Mouse (Mus musculus): ENCODE results near the gene Dnaic2. TPM values are rescaled to one million over a fixed set of nuclear protein-coding genes. Genes with fewer than 3 reads are reported as not detected.
A peak's percentile ranks its signal among the peaks of the same experiment; 100 is the strongest.

The Dnaic2 gene
- polyA plus RNA-seq, 1 experiment from 2014 or later: 7.1 TPM

DNA sequence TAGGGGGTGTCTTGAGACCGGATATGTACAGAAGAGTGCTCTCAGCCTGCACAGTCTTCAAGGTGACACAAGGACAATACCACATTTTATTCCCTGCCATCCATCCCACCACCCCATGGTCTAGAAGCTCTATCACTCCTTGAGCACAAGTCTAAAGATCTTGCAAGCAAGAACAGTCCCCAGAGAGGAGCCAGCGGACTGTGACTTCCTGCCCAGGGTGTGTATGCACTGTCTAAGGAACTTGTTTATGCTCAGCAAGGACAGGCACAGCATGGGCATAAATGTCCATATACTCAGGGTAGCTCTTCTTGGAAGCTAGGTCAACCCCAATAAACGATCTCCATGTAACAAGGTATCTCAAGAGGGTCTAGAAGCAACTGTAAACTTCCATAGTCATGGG lies 70.8 kb downstream of the Dnaic2 start:
- H3K4me3 ChIP-seq (ENCODE audit: low read length): no peak overlapping the region
- H3K4me2 ChIP-seq (ENCODE audit: low read depth, low read length): no peak overlapping the region
- H3K27ac ChIP-seq (ENCODE audit: low read length): no peak overlapping the region
- H3K9ac ChIP-seq (ENCODE audit: low read length): no peak overlapping the region
- no peaks in the 10 kb centered on the region for H3K9me3 ChIP-seq (ENCODE audit: control insufficient read depth, low read length)
- 74% methylated on average over 3 of the region's 3 CpGs for WGBS
- peaks cover 10% of the 10 kb centered on the region for H3K27me3 ChIP-seq (ENCODE audit: control insufficient read depth, insufficient read depth, low read depth, low read length)
- no peaks in the 10 kb centered on the region for H3K36me3 ChIP-seq (ENCODE audit: control insufficient read depth, insufficient read depth, low read length)
- peaks cover 6% of the 10 kb centered on the region; the same call in 1 of the 2 replicates for H3K4me1 ChIP-seq (replicated peaks; ENCODE audit: control insufficient read depth, insufficient read depth, low read length)
- ATAC-seq (ENCODE audit: low read depth): no peak

DNA sequence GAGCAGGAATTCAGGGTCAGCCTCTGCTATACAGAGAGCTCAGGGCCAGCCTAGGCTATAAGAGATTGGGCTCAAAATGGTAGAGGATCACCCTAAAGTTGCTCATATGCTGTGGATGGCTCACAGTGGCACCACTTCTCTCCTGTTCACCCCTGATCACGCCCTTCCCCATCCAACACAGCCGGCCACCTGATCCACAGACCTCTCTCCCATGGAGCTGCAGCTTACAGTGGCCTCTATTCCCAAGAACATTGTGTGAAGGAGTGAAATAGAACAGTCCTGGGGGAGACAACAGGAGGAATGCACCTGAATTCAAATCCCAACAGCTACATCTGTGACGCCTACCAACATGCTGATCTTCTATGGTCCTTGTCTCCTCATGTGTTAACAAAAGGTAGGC lies 71.4 kb downstream of the Dnaic2 start, which contains the start of gene Gpr142:
Gpr142 (plus strand) TSS at position 301 of the 400 bp plus-strand sequence.
- no peak within 1 kb of the TSS for H3K4me2 ChIP-seq (ENCODE audit: low read depth, low read length)
- H3K4me3 ChIP-seq (ENCODE audit: low read length): no peak within 1 kb of the TSS
- H3K4me1 ChIP-seq (replicated peaks; ENCODE audit: control insufficient read depth, insufficient read depth, low read length): peaks cover 6% of the 10 kb centered on the region; the same call in 1 of the 2 replicates
- no peaks in the 10 kb centered on the region for H3K9me3 ChIP-seq (ENCODE audit: control insufficient read depth, low read length)
- no peak for ATAC-seq (ENCODE audit: low read depth)
- peaks cover 4% of the 10 kb centered on the region for H3K27me3 ChIP-seq (ENCODE audit: control insufficient read depth, insufficient read depth, low read depth, low read length)
- no peaks in the 10 kb centered on the region for H3K36me3 ChIP-seq (ENCODE audit: control insufficient read depth, insufficient read depth, low read length)
- H3K27ac ChIP-seq (ENCODE audit: low read length): no peak within 1 kb of the TSS
- H3K9ac ChIP-seq (ENCODE audit: low read length): no peak within 1 kb of the TSS
- 94% methylated on average over 3 of the region's 3 CpGs for WGBS

- H3K9me3 ChIP-seq (ENCODE audit: control insufficient read depth, low read length): no peaks in the 10 kb centered on the region
- H3K4me1 ChIP-seq (replicated peaks; ENCODE audit: control insufficient read depth, insufficient read depth, low read length): no peaks in the 10 kb centered on the region; the same call in 1 of the 2 replicates
- no peaks in the 10 kb centered on the region for H3K27me3 ChIP-seq (ENCODE audit: control insufficient read depth, insufficient read depth, low read depth, low read length)
- no peak overlapping the region for H3K4me3 ChIP-seq (ENCODE audit: low read length)
- no peak overlapping the region for H3K4me2 ChIP-seq (ENCODE audit: low read depth, low read length)
- no peaks in the 10 kb centered on the region for H3K36me3 ChIP-seq (ENCODE audit: control insufficient read depth, insufficient read depth, low read length)
- WGBS: 88% methylated on average over 1 of the region's 1 CpGs
- H3K9ac ChIP-seq (ENCODE audit: low read length): no peak overlapping the region
- H3K27ac ChIP-seq (ENCODE audit: low read length): no peak overlapping the region
- no peak for ATAC-seq (ENCODE audit: low read depth)
These were observed 74.7 kb downstream of the Dnaic2 start for GRCm38 (mm10) chr11:114801906-114802305.

DNA sequence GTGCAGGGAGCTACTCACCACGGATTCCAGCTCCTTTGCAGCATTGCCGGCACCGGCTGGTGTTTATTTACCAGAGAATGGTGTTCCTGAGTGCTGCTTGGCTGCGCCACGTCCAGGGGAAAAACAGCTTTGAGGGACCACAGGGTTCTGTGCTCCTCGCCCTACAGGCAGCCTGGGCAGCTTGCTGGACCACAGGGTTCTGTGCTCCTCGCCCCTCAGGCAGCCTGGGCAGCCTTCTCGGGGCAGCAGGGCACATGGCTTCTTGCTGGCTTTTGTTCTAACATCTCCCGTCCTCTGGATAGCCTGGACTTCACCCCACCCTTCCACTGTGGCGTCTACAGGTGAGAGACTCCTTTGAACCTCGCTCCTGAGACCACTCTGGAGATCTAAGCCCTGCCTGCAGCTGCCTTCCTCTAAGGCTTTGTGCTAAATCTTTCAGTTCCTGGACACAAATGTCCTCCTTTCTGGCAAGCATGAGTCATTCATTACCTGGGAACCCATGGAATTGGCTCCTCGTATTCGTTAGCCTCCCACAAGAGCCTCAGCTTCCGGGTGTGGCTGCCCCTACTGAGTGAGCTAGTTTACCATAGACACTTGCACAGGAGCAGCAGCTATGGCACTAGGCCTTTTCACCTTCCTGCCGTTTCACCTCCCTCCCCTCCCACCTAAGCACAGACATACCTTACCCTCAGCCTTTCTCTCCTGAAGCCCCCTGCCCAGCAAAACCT lies 75.5 kb downstream of the Dnaic2 start:
- Histone ChIP-seq H3K9ac (ENCODE audit: low read length) (peak overlapping the region; percentile 32; the same call in 1 of the 2 replicates), H3K4me3 (ENCODE audit: low read length) (no peak overlapping the region), H3K27ac (ENCODE audit: low read length) (peak overlapping the region; percentile 10; the same call in 1 of the 2 replicates), H3K36me3 (ENCODE audit: control insufficient read depth, insufficient read depth, low read length) (no peaks in the 10 kb centered on the region), H3K9me3 (ENCODE audit: control insufficient read depth, low read length) (no peaks in the 10 kb centered on the region), H3K4me2 (ENCODE audit: low read depth, low read length) (no peak overlapping the region), H3K27me3 (ENCODE audit: control insufficient read depth, insufficient read depth, low read depth, low read length) (no peaks in the 10 kb centered on the region), H3K4me1 (replicated peaks; ENCODE audit: control insufficient read depth, insufficient read depth, low read length) (peaks cover 3% of the 10 kb centered on the region; the same call in 1 of the 2 replicates)
- WGBS: 38% methylated on average over 15 of the region's 15 CpGs
- ATAC-seq (ENCODE audit: low read depth): peak; percentile 24; the same call in 1 of the 2 replicates

- H3K4me2 ChIP-seq (ENCODE audit: low read depth, low read length): no peak overlapping the region
- H3K9me3 ChIP-seq (ENCODE audit: control insufficient read depth, low read length): no peaks in the 10 kb centered on the region
- H3K27ac ChIP-seq (ENCODE audit: low read length): no peak overlapping the region
- no peak overlapping the region for H3K9ac ChIP-seq (ENCODE audit: low read length)
- H3K4me1 ChIP-seq (replicated peaks; ENCODE audit: control insufficient read depth, insufficient read depth, low read length): peaks cover 5% of the 10 kb centered on the region; the same call in 1 of the 2 replicates
- no peaks in the 10 kb centered on the region for H3K36me3 ChIP-seq (ENCODE audit: control insufficient read depth, insufficient read depth, low read length)
- 53% methylated on average over 8 of the region's 8 CpGs for WGBS
- no peaks in the 10 kb centered on the region for H3K27me3 ChIP-seq (ENCODE audit: control insufficient read depth, insufficient read depth, low read depth, low read length)
- ATAC-seq (ENCODE audit: low read depth): no peak
- no peak overlapping the region for H3K4me3 ChIP-seq (ENCODE audit: low read length)
These were observed 76.8 kb downstream of the Dnaic2 start for GRCm38 (mm10) chr11:114803990-114804389.

DNA sequence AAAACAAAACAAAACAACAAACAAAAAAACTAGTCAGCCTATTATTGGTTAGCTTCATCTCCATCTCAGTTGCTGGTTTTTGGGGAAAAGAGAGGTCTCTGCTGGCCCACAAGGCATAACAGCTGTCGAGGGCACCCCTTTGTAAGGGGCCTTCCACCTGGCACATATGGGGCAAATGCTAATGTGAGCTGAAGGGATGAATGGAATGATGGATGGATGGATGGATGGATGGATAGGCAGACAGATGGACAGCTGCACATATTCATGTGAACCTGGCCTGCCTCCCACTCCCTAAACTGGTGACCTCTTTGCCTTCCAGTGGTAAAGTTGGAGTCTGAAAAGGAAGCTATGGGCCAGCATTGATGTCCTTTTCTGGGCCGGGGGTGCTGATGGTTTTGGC lies 79.8 kb downstream of the Dnaic2 start:
- H3K36me3 ChIP-seq (ENCODE audit: control insufficient read depth, insufficient read depth, low read length): no peaks in the 10 kb centered on the region
- H3K4me2 ChIP-seq (ENCODE audit: low read depth, low read length): no peak overlapping the region
- H3K4me1 ChIP-seq (replicated peaks; ENCODE audit: control insufficient read depth, insufficient read depth, low read length): peaks cover 5% of the 10 kb centered on the region; the same call in 1 of the 2 replicates
- no peak overlapping the region for H3K4me3 ChIP-seq (ENCODE audit: low read length)
- WGBS: 81% methylated on average over 2 of the region's 2 CpGs
- H3K9ac ChIP-seq (ENCODE audit: low read length): no peak overlapping the region
- no peaks in the 10 kb centered on the region for H3K27me3 ChIP-seq (ENCODE audit: control insufficient read depth, insufficient read depth, low read depth, low read length)
- H3K27ac ChIP-seq (ENCODE audit: low read length): no peak overlapping the region
- no peak for ATAC-seq (ENCODE audit: low read depth)
- H3K9me3 ChIP-seq (ENCODE audit: control insufficient read depth, low read length): no peaks in the 10 kb centered on the region

Other genes starting within 250 kb of the Dnaic2 start
- 787 and 914 TPM in 2 replicates for gene Rpl38, start 58.9 kb upstream of the Dnaic2 start, polyA plus RNA-seq (2015; fragmentation: Nextera tagmentation; extraction: Ambion mirVana)
- 13.7 and 14.1 TPM in 2 replicates for gene Ttyh2, start 52.0 kb upstream of the Dnaic2 start, polyA plus RNA-seq (2015; fragmentation: Nextera tagmentation; extraction: Ambion mirVana)
- gene Kif19a, start 38.0 kb downstream of the Dnaic2 start, polyA plus RNA-seq (2015; fragmentation: Nextera tagmentation; extraction: Ambion mirVana): 0.46 and 0.72 TPM in 2 replicates
- gene Btbd17, start 68.5 kb downstream of the Dnaic2 start, polyA plus RNA-seq (2015; fragmentation: Nextera tagmentation; extraction: Ambion mirVana): 0.23 and 0.34 TPM in 2 replicates
- gene Gpr142, start 71.5 kb downstream of the Dnaic2 start, polyA plus RNA-seq (2015; fragmentation: Nextera tagmentation; extraction: Ambion mirVana): not detected in 2 replicates
- gene Gprc5c, start 123.7 kb downstream of the Dnaic2 start, polyA plus RNA-seq (2015; fragmentation: Nextera tagmentation; extraction: Ambion mirVana): 30.7 and 33.2 TPM in 2 replicates
- gene Cd300a, start 162.6 kb downstream of the Dnaic2 start, polyA plus RNA-seq (2015; fragmentation: Nextera tagmentation; extraction: Ambion mirVana): 1.4 and 1.7 TPM in 2 replicates
- 0.47 and 0.53 TPM in 2 replicates for gene Cd300lb, start 207.0 kb downstream of the Dnaic2 start, polyA plus RNA-seq (2015; fragmentation: Nextera tagmentation; extraction: Ambion mirVana)
- gene Cd300c, start 241.7 kb downstream of the Dnaic2 start, polyA plus RNA-seq (2015; fragmentation: Nextera tagmentation; extraction: Ambion mirVana): not detected in 2 replicates